Mouse (Mus musculus): ENCODE results near the gene M6pr. TPM values are rescaled to one million over a fixed set of nuclear protein-coding genes. Genes with fewer than 3 reads are reported as not detected.

The M6pr gene
- polyA plus RNA-seq (2017; shearing (Covaris generic)), result 233 TPM

GRCm38 (mm10) chr6:122308505-122309393 lies at the start of gene M6pr:
Gene M6pr (plus strand): TSS chr6:122308720.

GRCm38 (mm10) chr6:122282782-122283181 lies 25.7 kb upstream of the M6pr start, which contains the start of gene Klrg1:
Gene Klrg1 (minus strand): TSS chr6:122282882.

GRCm38 (mm10) chr6:122340349-122341000 lies 32.0 kb downstream of the M6pr start, which contains the start of gene Phc1:
Gene Phc1 (minus strand): TSS chr6:122340561.

Other genes starting within 250 kb of the M6pr start
- gene Klrg1, start 25.8 kb upstream of the M6pr start, polyA plus RNA-seq (2017; shearing (Covaris generic)), result 10.5 TPM
- 9.2 TPM for gene Phc1, start 31.8 kb downstream of the M6pr start, polyA plus RNA-seq (2017; shearing (Covaris generic))
- 0.87 TPM for gene Rimklb, start 190.0 kb downstream of the M6pr start, polyA plus RNA-seq (2017; shearing (Covaris generic))
- gene Mfap5, start 197.1 kb downstream of the M6pr start, polyA plus RNA-seq (2017; shearing (Covaris generic)), result not detected
- not detected for gene Aicda, start 245.1 kb downstream of the M6pr start, polyA plus RNA-seq (2017; shearing (Covaris generic))

Data from effector memory CD4-positive, alpha-beta T cell, adult 7 months (primary cell).